Mouse (Mus musculus): Measurements from ENCODE around the gene Wscd2. TPM values are rescaled to one million over a fixed set of nuclear protein-coding genes. Genes with fewer than 3 reads are reported as not detected.
A peak's percentile ranks its signal among the peaks of the same experiment; 100 is the strongest.

Wscd2 gene
- polyA plus RNA-seq, 1 experiment from 2014 or later = 7.6 TPM

DNA sequence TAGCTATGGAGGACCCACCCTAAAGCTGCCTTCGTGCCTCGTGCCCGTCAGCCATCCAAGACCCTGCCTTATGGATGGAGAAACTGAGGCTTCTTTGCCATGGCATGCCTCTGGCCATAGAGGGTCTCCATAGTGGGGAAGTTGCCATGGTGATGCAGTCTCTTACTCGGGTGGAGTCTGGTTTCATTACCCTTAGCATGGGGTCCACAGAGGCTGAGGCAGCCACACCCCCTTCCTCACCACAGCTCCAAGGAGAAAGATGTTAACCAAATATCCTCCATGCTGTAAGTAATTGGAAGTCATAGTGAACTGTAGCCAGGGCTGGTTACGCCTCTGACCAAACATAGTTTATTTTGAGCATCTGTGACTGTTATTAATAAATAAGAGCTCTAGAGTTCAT lies 21.5 kb upstream of the Wscd2 start:
- H3K9me3 ChIP-seq (ENCODE audit: control insufficient read depth, low read length) = no peaks in the 10 kb centered on the region
- H3K4me1 ChIP-seq (replicated peaks; ENCODE audit: control insufficient read depth, insufficient read depth, low read length) = peaks cover 16% of the 10 kb centered on the region; the same call in 1 of the 2 replicates
- H3K9ac ChIP-seq (ENCODE audit: low read length) = no peak overlapping the region
- DNase-seq (ENCODE audit: low spot score) = no peak
- no peaks in the 10 kb centered on the region for H3K27me3 ChIP-seq (ENCODE audit: control insufficient read depth, insufficient read depth, low read length)
- no peak for ATAC-seq (replicated peaks; ENCODE audit: low FRiP score)
- 61% methylated on average over 5 of the region's 5 CpGs for WGBS
- H3K4me3 ChIP-seq (ENCODE audit: low read depth, low read length) = no peak overlapping the region
- no peak overlapping the region for H3K4me2 ChIP-seq (ENCODE audit: low read depth, low read length, severe bottlenecking)
- H3K36me3 ChIP-seq (ENCODE audit: control insufficient read depth, insufficient read depth, low read length) = no peaks in the 10 kb centered on the region
- no peak overlapping the region for H3K27ac ChIP-seq (ENCODE audit: low read depth, low read length)

GRCm38 (mm10) chr5:113469231-113469630 lies 20.9 kb upstream of the Wscd2 start:
- no peaks in the 10 kb centered on the region for H3K36me3 ChIP-seq (ENCODE audit: control insufficient read depth, insufficient read depth, low read length)
- peaks cover 16% of the 10 kb centered on the region; the same call in 1 of the 2 replicates for H3K4me1 ChIP-seq (replicated peaks; ENCODE audit: control insufficient read depth, insufficient read depth, low read length)
- ATAC-seq (replicated peaks; ENCODE audit: low FRiP score) = no peak
- H3K9me3 ChIP-seq (ENCODE audit: control insufficient read depth, low read length) = no peaks in the 10 kb centered on the region
- no peak overlapping the region for H3K9ac ChIP-seq (ENCODE audit: low read length)
- H3K27me3 ChIP-seq (ENCODE audit: control insufficient read depth, insufficient read depth, low read length) = no peaks in the 10 kb centered on the region
- H3K27ac ChIP-seq (ENCODE audit: low read depth, low read length) = no peak overlapping the region
- WGBS = 88% methylated on average over 5 of the region's 5 CpGs
- DNase-seq (ENCODE audit: low spot score) = no peak
- no peak overlapping the region for H3K4me2 ChIP-seq (ENCODE audit: low read depth, low read length, severe bottlenecking)
- no peak overlapping the region for H3K4me3 ChIP-seq (ENCODE audit: low read depth, low read length)

GRCm38 (mm10) chr5:113469826-113470225 lies 20.3 kb upstream of the Wscd2 start:
- Histone ChIP-seq H3K27ac (ENCODE audit: low read depth, low read length) (no peak overlapping the region), H3K9ac (ENCODE audit: low read length) (no peak overlapping the region), H3K36me3 (ENCODE audit: control insufficient read depth, insufficient read depth, low read length) (no peaks in the 10 kb centered on the region), H3K9me3 (ENCODE audit: control insufficient read depth, low read length) (no peaks in the 10 kb centered on the region), H3K4me3 (ENCODE audit: low read depth, low read length) (no peak overlapping the region), H3K27me3 (ENCODE audit: control insufficient read depth, insufficient read depth, low read length) (no peaks in the 10 kb centered on the region), H3K4me1 (replicated peaks; ENCODE audit: control insufficient read depth, insufficient read depth, low read length) (peaks cover 16% of the 10 kb centered on the region; the same call in 1 of the 2 replicates), H3K4me2 (ENCODE audit: low read depth, low read length, severe bottlenecking) (no peak overlapping the region)
- ATAC-seq (replicated peaks; ENCODE audit: low FRiP score) (no peak), DNase-seq (ENCODE audit: low spot score) (no peak)
- 94% methylated on average over 5 of the region's 5 CpGs for WGBS

- 41% methylated on average over 4 of the region's 4 CpGs for WGBS
- Histone ChIP-seq H3K27me3 (ENCODE audit: control insufficient read depth, insufficient read depth, low read length) (no peaks in the 10 kb centered on the region), H3K9ac (ENCODE audit: low read length) (no peak overlapping the region), H3K4me2 (ENCODE audit: low read depth, low read length, severe bottlenecking) (no peak overlapping the region), H3K36me3 (ENCODE audit: control insufficient read depth, insufficient read depth, low read length) (no peaks in the 10 kb centered on the region), H3K4me3 (ENCODE audit: low read depth, low read length) (no peak overlapping the region), H3K4me1 (replicated peaks; ENCODE audit: control insufficient read depth, insufficient read depth, low read length) (peaks cover 16% of the 10 kb centered on the region; the same call in 1 of the 2 replicates), H3K27ac (ENCODE audit: low read depth, low read length) (no peak overlapping the region), H3K9me3 (ENCODE audit: control insufficient read depth, low read length) (no peaks in the 10 kb centered on the region)
- no peak for ATAC-seq (replicated peaks; ENCODE audit: low FRiP score)
- DNase-seq (ENCODE audit: low spot score) = peak; percentile 82
Observed at GRCm38 (mm10) chr5:113471417-113471816, 18.7 kb upstream of the Wscd2 start.

GRCm38 (mm10) chr5:113472339-113472738 lies 17.8 kb upstream of the Wscd2 start:
- Histone ChIP-seq H3K27ac (ENCODE audit: low read depth, low read length) (no peak overlapping the region), H3K9me3 (ENCODE audit: control insufficient read depth, low read length) (no peaks in the 10 kb centered on the region), H3K4me1 (replicated peaks; ENCODE audit: control insufficient read depth, insufficient read depth, low read length) (peaks cover 12% of the 10 kb centered on the region; the same call in 1 of the 2 replicates), H3K4me2 (ENCODE audit: low read depth, low read length, severe bottlenecking) (no peak overlapping the region), H3K36me3 (ENCODE audit: control insufficient read depth, insufficient read depth, low read length) (no peaks in the 10 kb centered on the region), H3K27me3 (ENCODE audit: control insufficient read depth, insufficient read depth, low read length) (no peaks in the 10 kb centered on the region), H3K9ac (ENCODE audit: low read length) (no peak overlapping the region), H3K4me3 (ENCODE audit: low read depth, low read length) (no peak overlapping the region)
- DNase-seq (ENCODE audit: low spot score) (no peak), ATAC-seq (replicated peaks; ENCODE audit: low FRiP score) (no peak)
- WGBS = 66% methylated on average over 7 of the region's 7 CpGs

GRCm38 (mm10) chr5:113476816-113477215 lies 13.3 kb upstream of the Wscd2 start:
- H3K9me3 ChIP-seq (ENCODE audit: control insufficient read depth, low read length) = no peaks in the 10 kb centered on the region
- ATAC-seq (replicated peaks; ENCODE audit: low FRiP score) (no peak), DNase-seq (ENCODE audit: low spot score) (no peak)
- no peak overlapping the region for H3K4me2 ChIP-seq (ENCODE audit: low read depth, low read length, severe bottlenecking)
- no peaks in the 10 kb centered on the region for H3K27me3 ChIP-seq (ENCODE audit: control insufficient read depth, insufficient read depth, low read length)
- H3K27ac ChIP-seq (ENCODE audit: low read depth, low read length) = no peak overlapping the region
- no peak overlapping the region for H3K4me3 ChIP-seq (ENCODE audit: low read depth, low read length)
- 20% methylated on average over 6 of the region's 6 CpGs for WGBS
- H3K4me1 ChIP-seq (replicated peaks; ENCODE audit: control insufficient read depth, insufficient read depth, low read length) = no peaks in the 10 kb centered on the region
- H3K36me3 ChIP-seq (ENCODE audit: control insufficient read depth, insufficient read depth, low read length) = no peaks in the 10 kb centered on the region
- no peak overlapping the region for H3K9ac ChIP-seq (ENCODE audit: low read length)

GRCm38 (mm10) chr5:113479075-113479474 lies 11.1 kb upstream of the Wscd2 start:
- Histone ChIP-seq H3K9me3 (ENCODE audit: control insufficient read depth, low read length) (no peaks in the 10 kb centered on the region), H3K4me3 (ENCODE audit: low read depth, low read length) (no peak overlapping the region), H3K4me2 (ENCODE audit: low read depth, low read length, severe bottlenecking) (no peak overlapping the region), H3K36me3 (ENCODE audit: control insufficient read depth, insufficient read depth, low read length) (no peaks in the 10 kb centered on the region), H3K9ac (ENCODE audit: low read length) (no peak overlapping the region), H3K4me1 (replicated peaks; ENCODE audit: control insufficient read depth, insufficient read depth, low read length) (no peaks in the 10 kb centered on the region), H3K27ac (ENCODE audit: low read depth, low read length) (no peak overlapping the region), H3K27me3 (ENCODE audit: control insufficient read depth, insufficient read depth, low read length) (no peaks in the 10 kb centered on the region)
- 77% methylated on average over 5 of the region's 5 CpGs for WGBS
- no peak for DNase-seq (ENCODE audit: low spot score)
- no peak for ATAC-seq (replicated peaks; ENCODE audit: low FRiP score)

- no peaks in the 10 kb centered on the region for H3K27me3 ChIP-seq (ENCODE audit: control insufficient read depth, insufficient read depth, low read length)
- no peaks in the 10 kb centered on the region for H3K36me3 ChIP-seq (ENCODE audit: control insufficient read depth, insufficient read depth, low read length)
- no peak overlapping the region for H3K4me2 ChIP-seq (ENCODE audit: low read depth, low read length, severe bottlenecking)
- no peak for ATAC-seq (replicated peaks; ENCODE audit: low FRiP score)
- no peak overlapping the region for H3K27ac ChIP-seq (ENCODE audit: low read depth, low read length)
- H3K4me3 ChIP-seq (ENCODE audit: low read depth, low read length) = no peak overlapping the region
- DNase-seq (ENCODE audit: low spot score) = no peak
- no peaks in the 10 kb centered on the region for H3K4me1 ChIP-seq (replicated peaks; ENCODE audit: control insufficient read depth, insufficient read depth, low read length)
- WGBS = 67% methylated on average over 5 of the region's 5 CpGs
- H3K9ac ChIP-seq (ENCODE audit: low read length) = no peak overlapping the region
- no peaks in the 10 kb centered on the region for H3K9me3 ChIP-seq (ENCODE audit: control insufficient read depth, low read length)
Observed at GRCm38 (mm10) chr5:113480451-113480850, 9.7 kb upstream of the Wscd2 start.

DNA sequence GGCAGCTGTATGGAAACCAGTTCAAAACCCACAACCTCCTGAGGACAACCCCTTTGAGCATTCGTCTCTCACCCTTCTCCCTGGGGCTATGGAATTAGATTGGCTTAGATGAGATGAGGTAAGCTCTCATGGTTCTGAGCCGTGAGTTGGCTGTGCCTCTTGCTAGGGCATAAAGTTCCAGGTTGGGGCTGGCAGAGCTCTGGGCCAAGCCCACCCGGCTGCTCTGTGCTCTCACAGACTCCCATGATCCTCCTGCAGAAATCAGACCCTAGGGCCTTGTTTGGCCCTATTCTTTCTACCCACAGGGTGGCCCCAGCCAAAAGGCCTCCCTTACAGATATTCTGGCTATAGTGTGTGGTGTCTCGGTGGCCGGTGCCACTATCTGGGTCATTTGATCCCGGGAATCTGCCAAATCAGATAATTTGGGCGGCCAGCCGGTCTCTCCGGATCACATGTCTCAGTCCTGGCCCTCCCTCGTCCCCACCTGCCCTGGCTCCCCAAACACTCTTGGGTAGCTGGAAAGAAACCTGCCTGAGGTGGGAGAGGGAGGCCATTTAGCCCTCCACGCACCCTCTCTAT lies 4.5 kb upstream of the Wscd2 start:
- Histone ChIP-seq H3K4me3 (ENCODE audit: low read depth, low read length) (no peak overlapping the region), H3K4me1 (replicated peaks; ENCODE audit: control insufficient read depth, insufficient read depth, low read length) (no peaks in the 10 kb centered on the region), H3K27ac (ENCODE audit: low read depth, low read length) (no peak overlapping the region), H3K36me3 (ENCODE audit: control insufficient read depth, insufficient read depth, low read length) (no peaks in the 10 kb centered on the region), H3K4me2 (ENCODE audit: low read depth, low read length, severe bottlenecking) (no peak overlapping the region), H3K9ac (ENCODE audit: low read length) (no peak overlapping the region), H3K27me3 (ENCODE audit: control insufficient read depth, insufficient read depth, low read length) (no peaks in the 10 kb centered on the region; the same call in 1 of the 2 replicates), H3K9me3 (ENCODE audit: control insufficient read depth, low read length) (no peaks in the 10 kb centered on the region)
- no peak for DNase-seq (ENCODE audit: low spot score)
- WGBS = 78% methylated on average over 11 of the region's 11 CpGs
- no peak for ATAC-seq (replicated peaks; ENCODE audit: low FRiP score)

Data from forebrain, embryonic 11.5 days (tissue).